Mouse (Mus musculus): Measurements from ENCODE around the gene Plcg2. TPM values are rescaled to one million over a fixed set of nuclear protein-coding genes. Genes with fewer than 3 reads are reported as not detected.

The Plcg2 gene
- polyA plus RNA-seq, 1 experiment from 2014 or later: 7.3 TPM

DNA sequence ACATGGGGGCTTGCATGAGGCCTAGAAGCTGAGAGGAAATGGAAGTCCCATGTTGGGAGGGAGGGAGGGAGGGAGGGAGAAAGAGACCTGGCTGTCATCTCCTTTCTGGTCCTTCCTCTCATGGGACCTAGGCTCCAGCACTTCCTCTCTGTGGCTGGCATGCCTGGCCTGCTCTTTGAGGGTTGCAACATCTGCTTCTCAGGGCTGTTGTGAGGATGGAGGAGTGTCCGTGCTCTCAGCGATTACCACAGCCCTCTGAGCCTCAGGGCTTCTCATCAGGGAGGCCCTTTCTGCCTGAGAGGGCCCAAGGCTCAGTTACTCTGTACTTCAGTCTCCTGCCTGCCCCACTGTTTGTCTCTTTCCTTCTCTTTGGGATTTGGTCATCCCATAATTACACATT, 28.1 kb downstream of the Plcg2 start:
- peak overlapping the region; percentile 59 for H3K27ac ChIP-seq
- 8% methylated on average over 2 of the region's 2 CpGs for WGBS (ENCODE audit: insufficient replicate concordance)
- no peak overlapping the region for H3K4me2 ChIP-seq
- DNase-seq (peak; percentile 14), ATAC-seq (ENCODE audit: low read depth) (peak; percentile 47; the same call in 1 of the 2 replicates)
- H3K36me3 ChIP-seq: no peaks in the 10 kb centered on the region
- H3K27me3 ChIP-seq: no peaks in the 10 kb centered on the region
- 0 out of 2 replicates have a peak, but pooled peaks cover 4% of the 10 kb centered on the region for H3K4me1 ChIP-seq (replicated peaks)
- H3K9ac ChIP-seq: no peak overlapping the region
- H3K9me3 ChIP-seq (replicated peaks): no peaks in the 10 kb centered on the region
- H3K4me3 ChIP-seq (replicated peaks): no peak overlapping the region

DNA sequence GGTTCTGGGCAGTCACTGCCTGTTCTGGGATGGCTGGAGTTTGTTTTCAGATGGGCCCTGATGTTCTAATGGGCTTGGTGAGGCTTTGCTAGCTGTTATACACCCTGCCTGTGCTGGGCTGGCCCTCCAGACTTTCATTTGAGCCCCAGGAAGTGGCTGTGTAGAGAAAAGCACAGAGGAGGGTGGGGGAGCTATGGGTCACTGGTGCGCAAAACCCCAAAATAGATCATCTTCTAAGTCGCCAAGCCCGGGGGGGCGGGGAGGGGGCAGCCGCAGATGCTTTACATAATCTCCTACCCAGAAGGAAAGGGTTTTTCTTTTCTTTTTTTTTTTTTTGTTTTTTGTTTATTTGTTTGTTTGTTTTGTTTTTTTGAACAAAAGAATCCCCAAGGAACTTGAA, 29.9 kb downstream of the Plcg2 start:
- no peaks in the 10 kb centered on the region for H3K27me3 ChIP-seq
- no peak overlapping the region for H3K4me3 ChIP-seq (replicated peaks)
- 0 out of 2 replicates have a peak, but pooled peaks cover 4% of the 10 kb centered on the region for H3K4me1 ChIP-seq (replicated peaks)
- no peak overlapping the region for H3K9ac ChIP-seq
- no peaks in the 10 kb centered on the region for H3K36me3 ChIP-seq
- DNase-seq (no peak), ATAC-seq (ENCODE audit: low read depth) (no peak)
- no peak overlapping the region for H3K27ac ChIP-seq
- no peak overlapping the region for H3K4me2 ChIP-seq
- 58% methylated on average over 5 of the region's 5 CpGs for WGBS (ENCODE audit: insufficient replicate concordance)
- no peaks in the 10 kb centered on the region for H3K9me3 ChIP-seq (replicated peaks)

DNA sequence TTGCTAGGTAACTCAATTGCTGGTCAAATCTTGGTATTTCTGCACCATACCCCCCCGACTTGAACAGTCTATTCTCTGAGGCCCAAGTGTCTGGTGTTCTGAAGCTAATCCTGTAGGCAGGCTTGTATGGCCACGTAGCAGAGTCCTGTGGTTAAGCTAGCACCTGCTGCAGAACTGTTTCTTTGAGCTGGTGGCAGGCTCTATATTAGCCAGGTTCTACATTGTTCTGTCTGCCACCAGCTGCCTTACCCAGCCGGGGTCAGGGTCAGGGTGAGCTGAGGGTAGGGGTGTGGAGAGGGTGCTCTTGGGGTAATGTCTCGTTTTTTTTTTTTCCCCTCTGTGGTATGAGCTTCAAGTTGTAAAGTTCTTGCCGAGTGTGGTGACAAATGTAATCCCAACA, 31.1 kb downstream of the Plcg2 start:
- H3K4me2 ChIP-seq: no peak overlapping the region
- WGBS (ENCODE audit: insufficient replicate concordance): 46% methylated on average over 5 of the region's 5 CpGs

DNA sequence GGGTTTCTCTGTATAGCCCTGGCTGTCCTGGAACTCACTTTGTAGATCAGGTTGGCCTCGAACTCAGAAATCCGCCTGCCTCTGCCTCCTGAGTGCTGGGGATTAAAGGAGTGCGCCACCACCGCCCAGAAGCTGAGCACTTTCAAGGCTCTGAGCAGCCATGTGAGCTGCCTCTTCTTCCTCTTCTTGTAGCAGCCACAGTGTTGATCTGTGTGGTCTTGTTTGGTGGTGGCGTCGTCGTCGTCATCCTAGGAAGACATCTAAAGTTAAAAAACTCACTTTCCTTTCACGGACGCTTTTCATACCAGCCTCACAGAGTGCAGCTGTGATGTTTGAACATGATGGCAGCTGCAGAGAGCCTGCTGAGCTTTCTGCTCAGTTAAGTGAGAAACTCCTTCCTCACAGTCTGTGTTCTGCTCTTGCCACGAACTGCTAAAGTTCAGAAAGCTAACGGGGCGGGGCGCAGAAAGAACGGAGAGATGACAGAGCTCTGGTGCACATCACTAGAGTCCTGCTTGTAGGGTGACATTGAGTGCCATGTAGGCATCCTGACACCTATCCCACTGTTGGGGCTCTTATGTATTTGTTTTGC, 34.4 kb downstream of the Plcg2 start:
- H3K9me3 ChIP-seq (replicated peaks): no peaks in the 10 kb centered on the region
- H3K27ac ChIP-seq: no peak overlapping the region

More for the DNA sequence above, 31.1 kb downstream of the Plcg2 start:
- no peaks in the 10 kb centered on the region for H3K36me3 ChIP-seq
- 0 out of 2 replicates have a peak, but pooled peaks cover 4% of the 10 kb centered on the region for H3K4me1 ChIP-seq (replicated peaks)
- ATAC-seq (ENCODE audit: low read depth) (no peak), DNase-seq (no peak)
- H3K4me3 ChIP-seq (replicated peaks): no peak overlapping the region
- H3K9me3 ChIP-seq (replicated peaks): no peaks in the 10 kb centered on the region
- no peak overlapping the region for H3K27ac ChIP-seq
- H3K9ac ChIP-seq: no peak overlapping the region
- H3K27me3 ChIP-seq: no peaks in the 10 kb centered on the region

DNA sequence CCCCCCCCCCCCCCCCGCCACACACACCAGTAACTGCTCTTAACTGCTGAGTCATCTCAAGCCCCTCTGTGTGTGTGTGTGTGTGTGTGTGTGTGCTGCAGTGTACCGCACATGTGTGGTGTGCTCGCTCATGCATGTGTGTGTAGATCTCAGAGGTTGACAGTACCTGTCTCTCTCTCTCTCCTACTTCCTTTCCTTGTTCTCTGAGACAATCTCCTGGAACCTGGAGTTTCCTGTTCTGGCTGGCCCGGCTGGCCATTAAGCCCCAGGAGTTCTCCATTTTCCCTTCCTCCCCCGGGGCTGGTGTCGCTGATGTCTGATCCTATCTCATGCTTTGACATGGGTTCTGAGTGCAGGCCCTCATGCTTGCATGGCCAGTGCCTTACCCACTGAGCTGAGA, 38.8 kb downstream of the Plcg2 start:
- ATAC-seq (ENCODE audit: low read depth): no peak
- no peak overlapping the region for H3K4me3 ChIP-seq (replicated peaks)
- H3K4me1 ChIP-seq (replicated peaks): peaks cover 26% of the 10 kb centered on the region
- DNase-seq: no peak
- WGBS (ENCODE audit: insufficient replicate concordance): 11% methylated on average over 4 of the region's 6 CpGs
- H3K9me3 ChIP-seq (replicated peaks): no peaks in the 10 kb centered on the region
- peak overlapping the region; percentile 27 for H3K27ac ChIP-seq
- no peaks in the 10 kb centered on the region for H3K27me3 ChIP-seq
- H3K4me2 ChIP-seq: no peak overlapping the region
- no peak overlapping the region for H3K9ac ChIP-seq
- no peaks in the 10 kb centered on the region for H3K36me3 ChIP-seq

More for the DNA sequence above, 34.4 kb downstream of the Plcg2 start:
- H3K36me3 ChIP-seq: no peaks in the 10 kb centered on the region
- H3K4me1 ChIP-seq (replicated peaks): peaks cover 13% of the 10 kb centered on the region
- WGBS (ENCODE audit: insufficient replicate concordance): 55% methylated on average over 15 of the region's 15 CpGs
- ATAC-seq (ENCODE audit: low read depth): no peak
- no peak for DNase-seq
- H3K4me3 ChIP-seq (replicated peaks): no peak overlapping the region
- no peaks in the 10 kb centered on the region for H3K27me3 ChIP-seq
- no peak overlapping the region for H3K4me2 ChIP-seq
- H3K9ac ChIP-seq: no peak overlapping the region

DNA sequence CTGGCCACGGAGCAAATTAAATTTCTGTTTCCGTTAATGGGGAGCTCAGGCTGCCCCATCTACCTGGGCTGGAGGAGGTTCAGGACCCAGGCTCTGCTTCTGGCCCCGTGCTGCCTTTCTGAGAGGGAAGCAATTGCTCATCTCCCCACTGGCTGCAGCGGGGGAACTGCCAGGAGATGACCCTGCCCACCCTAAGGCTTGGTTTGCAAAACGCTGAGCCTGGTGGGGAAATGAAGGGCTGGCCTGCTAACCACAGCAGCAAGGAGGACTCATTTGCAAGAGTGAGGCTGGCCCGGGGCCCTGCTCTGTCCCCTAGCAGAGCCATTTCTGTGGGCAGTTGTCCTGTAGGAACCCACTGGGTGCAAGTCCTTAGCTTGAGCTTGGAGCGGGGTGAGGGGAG, 39.7 kb downstream of the Plcg2 start:
- Histone ChIP-seq H3K4me1 (replicated peaks) (peaks cover 26% of the 10 kb centered on the region), H3K9ac (no peak overlapping the region), H3K27me3 (no peaks in the 10 kb centered on the region), H3K4me2 (no peak overlapping the region), H3K27ac (peak overlapping the region; percentile 27; the same call in 1 of the 2 replicates), H3K4me3 (replicated peaks) (no peak overlapping the region), H3K36me3 (no peaks in the 10 kb centered on the region), H3K9me3 (replicated peaks) (no peaks in the 10 kb centered on the region)
- ATAC-seq (ENCODE audit: low read depth) (no peak; the same call in 1 of the 2 replicates), DNase-seq (no peak)
- WGBS (ENCODE audit: insufficient replicate concordance): 37% methylated on average over 7 of the region's 7 CpGs

DNA sequence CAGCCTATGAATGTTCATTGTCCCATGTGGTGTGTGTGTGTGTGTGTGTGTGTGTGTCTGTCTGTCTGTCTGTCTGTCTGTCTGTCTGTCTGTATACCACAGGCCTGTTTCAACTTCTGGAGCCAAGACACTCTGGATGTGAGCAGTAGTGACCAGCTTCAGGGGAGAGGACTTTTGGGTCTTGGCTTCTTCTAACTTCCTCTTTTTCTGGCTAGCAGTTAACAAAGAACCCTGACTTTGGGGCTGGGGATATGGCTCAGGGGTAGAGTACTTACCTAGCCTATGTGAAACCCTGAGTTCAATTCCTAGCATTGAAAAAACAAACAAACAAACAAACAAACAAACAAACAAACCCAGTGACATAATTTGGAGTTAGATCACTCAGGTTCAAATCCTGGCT, 44.9 kb downstream of the Plcg2 start:
- peaks cover 37% of the 10 kb centered on the region for H3K4me1 ChIP-seq (replicated peaks)
- DNase-seq: no peak
- H3K4me2 ChIP-seq: no peak overlapping the region
- peak overlapping the region; percentile 45 for H3K27ac ChIP-seq
- no peaks in the 10 kb centered on the region for H3K27me3 ChIP-seq
- no peaks in the 10 kb centered on the region for H3K36me3 ChIP-seq
- H3K9me3 ChIP-seq (replicated peaks): no peaks in the 10 kb centered on the region
- ATAC-seq (ENCODE audit: low read depth): no peak
- no peak overlapping the region for H3K4me3 ChIP-seq (replicated peaks)
- no peak overlapping the region for H3K9ac ChIP-seq

DNA sequence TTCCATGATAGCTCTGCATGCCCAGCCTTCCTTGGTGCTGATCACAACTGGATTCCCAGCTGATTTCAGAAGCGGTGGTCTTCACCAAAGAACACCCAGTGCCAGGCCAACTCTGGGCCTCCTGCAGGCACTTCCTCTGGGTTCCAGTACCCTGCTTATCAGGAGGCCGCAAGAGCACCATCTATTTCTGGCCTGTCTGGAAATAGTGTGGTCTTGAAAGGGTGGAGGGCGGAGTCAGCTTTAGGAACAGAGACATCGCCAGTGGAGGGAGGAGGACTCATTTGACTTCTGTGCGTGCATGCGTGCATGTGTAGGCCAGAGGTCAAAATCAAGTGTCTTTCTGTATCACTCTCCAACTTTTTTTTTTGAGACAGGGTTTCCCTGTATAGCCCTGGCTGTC, 45.7 kb downstream of the Plcg2 start:
- DNase-seq (peak; percentile 51), ATAC-seq (ENCODE audit: low read depth) (peak; percentile 64)
- H3K4me3 ChIP-seq (replicated peaks): no peak overlapping the region
- 6% methylated on average over 6 of the region's 6 CpGs for WGBS (ENCODE audit: insufficient replicate concordance)
- no peaks in the 10 kb centered on the region for H3K36me3 ChIP-seq
- no peaks in the 10 kb centered on the region for H3K27me3 ChIP-seq
- H3K9me3 ChIP-seq (replicated peaks): no peaks in the 10 kb centered on the region
- peak overlapping the region; percentile 8; the same call in 1 of the 2 replicates for H3K4me2 ChIP-seq
- H3K4me1 ChIP-seq (replicated peaks): peaks cover 39% of the 10 kb centered on the region
- peak overlapping the region; percentile 45 for H3K27ac ChIP-seq
- no peak overlapping the region for H3K9ac ChIP-seq

DNA sequence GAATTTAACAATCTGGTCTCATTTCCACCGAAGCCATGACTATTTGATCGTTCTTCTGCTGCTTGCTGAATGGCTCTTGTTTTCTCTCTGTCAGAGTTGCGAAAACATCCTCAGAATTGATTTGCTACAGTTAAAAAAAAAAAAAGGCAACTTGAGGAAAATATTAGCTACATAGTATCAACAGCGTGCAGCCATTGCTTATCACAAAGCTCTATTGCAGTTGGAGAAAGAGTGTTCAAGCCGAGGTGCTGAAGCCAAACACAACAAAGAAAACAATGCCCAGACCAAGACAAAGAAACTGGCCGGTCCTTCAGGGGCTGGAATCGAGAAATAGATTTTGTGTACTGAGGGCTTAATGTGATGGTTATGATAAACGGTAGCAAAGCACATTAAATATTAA, 47.0 kb downstream of the Plcg2 start:
- no peak for ATAC-seq (ENCODE audit: low read depth)
- no peak overlapping the region for H3K4me2 ChIP-seq
- H3K9me3 ChIP-seq (replicated peaks): no peaks in the 10 kb centered on the region
- H3K9ac ChIP-seq: no peak overlapping the region; the same call in 1 of the 2 replicates
- H3K27me3 ChIP-seq: no peaks in the 10 kb centered on the region
- 40% methylated on average over 8 of the region's 8 CpGs for WGBS (ENCODE audit: insufficient replicate concordance)
- no peak for DNase-seq
- H3K4me1 ChIP-seq (replicated peaks): peaks cover 44% of the 10 kb centered on the region
- no peaks in the 10 kb centered on the region for H3K36me3 ChIP-seq
- no peak overlapping the region for H3K4me3 ChIP-seq (replicated peaks)
- H3K27ac ChIP-seq: no peak overlapping the region

DNA sequence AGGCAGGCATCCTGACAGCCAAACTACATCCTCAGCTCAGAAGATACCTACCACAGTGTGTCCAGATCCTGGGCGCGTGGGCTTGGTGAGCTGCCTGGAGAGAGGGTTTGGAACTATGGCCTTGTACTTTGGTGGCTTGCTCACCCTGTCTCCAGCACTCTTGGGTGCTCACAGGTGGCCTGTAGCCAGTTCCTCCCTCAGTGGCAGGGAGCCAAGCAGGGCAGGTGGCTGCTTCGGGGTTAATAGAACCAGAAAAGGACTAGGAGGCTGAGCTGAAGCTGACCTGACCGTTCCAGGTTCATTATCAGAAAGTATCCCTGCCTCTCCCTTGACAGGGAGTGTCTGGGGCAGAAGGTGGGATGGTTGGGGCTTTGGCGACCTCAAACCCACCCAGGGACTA, 48.3 kb downstream of the Plcg2 start:
- Histone ChIP-seq H3K9ac (no peak overlapping the region), H3K9me3 (replicated peaks) (no peaks in the 10 kb centered on the region), H3K4me2 (no peak overlapping the region), H3K36me3 (no peaks in the 10 kb centered on the region), H3K27ac (no peak overlapping the region), H3K27me3 (no peaks in the 10 kb centered on the region), H3K4me3 (replicated peaks) (no peak overlapping the region), H3K4me1 (replicated peaks) (peaks cover 41% of the 10 kb centered on the region)
- ATAC-seq (ENCODE audit: low read depth) (no peak), DNase-seq (no peak)
- 60% methylated on average over 5 of the region's 5 CpGs for WGBS (ENCODE audit: insufficient replicate concordance)

DNA sequence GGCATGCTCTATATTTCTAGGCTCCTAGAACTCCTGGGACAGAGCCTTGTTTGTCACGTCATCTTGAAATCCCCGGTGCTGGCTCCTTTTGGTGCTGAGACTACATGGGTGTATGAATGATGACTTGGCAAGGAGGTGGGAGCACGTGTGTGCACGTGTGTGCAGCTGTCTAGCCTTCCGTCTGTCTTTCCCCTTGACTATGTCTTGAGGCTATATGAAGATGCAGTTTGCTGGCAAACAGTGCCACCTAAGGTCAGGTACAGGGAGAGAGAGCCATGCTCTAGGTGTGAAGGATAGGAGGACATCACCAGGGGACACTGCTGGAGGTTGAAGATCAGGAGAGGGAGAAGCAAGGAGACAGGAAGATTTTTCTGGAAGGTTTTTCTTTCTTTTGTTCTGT, 49.9 kb downstream of the Plcg2 start:
- H3K27ac ChIP-seq: no peak overlapping the region

DNA sequence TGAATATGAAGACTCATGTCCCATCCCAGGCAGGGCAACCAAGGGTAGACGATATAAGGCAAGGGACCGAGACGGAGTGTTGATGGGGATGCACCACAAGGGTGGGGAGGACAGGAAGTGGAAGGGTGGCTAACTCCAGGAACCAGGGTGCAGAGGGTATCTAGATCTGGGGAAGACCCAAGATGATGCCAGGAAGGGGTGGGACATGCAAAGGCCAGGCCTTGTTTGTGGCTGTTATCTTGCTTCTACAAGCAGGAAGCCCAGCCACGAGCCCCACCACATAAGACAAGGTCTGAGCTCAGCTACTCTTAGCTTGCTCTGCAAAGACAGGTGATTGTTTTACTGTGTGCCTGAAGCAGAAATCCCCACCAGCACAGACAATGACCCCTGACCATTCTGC, 50.4 kb downstream of the Plcg2 start:
- peaks cover 37% of the 10 kb centered on the region for H3K4me1 ChIP-seq (replicated peaks)
- 0 out of 2 replicates have a peak overlapping the region, but pooled peaks have one; percentile 0 for H3K27ac ChIP-seq
- no peaks in the 10 kb centered on the region for H3K27me3 ChIP-seq
- no peaks in the 10 kb centered on the region for H3K9me3 ChIP-seq (replicated peaks)
- H3K4me3 ChIP-seq (replicated peaks): no peak overlapping the region
- no peak overlapping the region for H3K9ac ChIP-seq
- H3K36me3 ChIP-seq: no peaks in the 10 kb centered on the region
- ATAC-seq (ENCODE audit: low read depth): peak; percentile 78
- DNase-seq: peak; percentile 53
- WGBS (ENCODE audit: insufficient replicate concordance): 26% methylated on average over 4 of the region's 4 CpGs
- H3K4me2 ChIP-seq: no peak overlapping the region

More for the DNA sequence above, 49.9 kb downstream of the Plcg2 start:
- Histone ChIP-seq H3K4me1 (replicated peaks) (peaks cover 41% of the 10 kb centered on the region), H3K4me3 (replicated peaks) (no peak overlapping the region), H3K4me2 (no peak overlapping the region), H3K9ac (no peak overlapping the region), H3K9me3 (replicated peaks) (no peaks in the 10 kb centered on the region), H3K27me3 (no peaks in the 10 kb centered on the region), H3K36me3 (no peaks in the 10 kb centered on the region)
- no peak for ATAC-seq (ENCODE audit: low read depth)
- DNase-seq: no peak
- 42% methylated on average over 5 of the region's 5 CpGs for WGBS (ENCODE audit: insufficient replicate concordance)
